Mouse (Mus musculus) ovary, postnatal 10 days (tissue): Measurements from ENCODE around the gene Paxx.

Experiments used
- DNase-seq: peaks from one replicate; pipeline ENCODE4 v3.0.0; 2022; ENCODE audit warnings: low spot score

Gene Paxx

GRCm38 (mm10) chr2:25460551-25461309 lies at the start of gene Paxx:
Paxx (minus strand) TSS chr2:25461094.
- DNase-seq = peak; percentile 69

- DNase-seq = no peak
Observed at GRCm38 (mm10) chr2:25509912-25510311, 49.0 kb upstream of the Paxx start.

- DNase-seq = no peak
Observed at GRCm38 (mm10) chr2:25506964-25507363, 46.1 kb upstream of the Paxx start.

- no peak for DNase-seq
Observed at GRCm38 (mm10) chr2:25505860-25506259, 45.0 kb upstream of the Paxx start.

- no peak for DNase-seq
Observed at GRCm38 (mm10) chr2:25505000-25505399, 44.1 kb upstream of the Paxx start.

- no peak for DNase-seq
Observed at GRCm38 (mm10) chr2:25504538-25504937, 43.6 kb upstream of the Paxx start.

GRCm38 (mm10) chr2:25502726-25503125 lies 41.8 kb upstream of the Paxx start:
- no peak for DNase-seq

- no peak for DNase-seq
Observed at GRCm38 (mm10) chr2:25501593-25502486, 40.9 kb upstream of the Paxx start, which contains the start of gene C8g. C8g (minus strand) TSS chr2:25501719.

GRCm38 (mm10) chr2:25500576-25501405 lies 39.9 kb upstream of the Paxx start, which contains the start of gene Fbxw5:
Fbxw5 (plus strand) TSS chr2:25500750.
- peak; percentile 46 for DNase-seq

- no peak for DNase-seq
Observed at GRCm38 (mm10) chr2:25500071-25500575, 39.2 kb upstream of the Paxx start.

- DNase-seq = no peak
Observed at GRCm38 (mm10) chr2:25498622-25499478, 38.0 kb upstream of the Paxx start.

GRCm38 (mm10) chr2:25497846-25498575 lies 37.1 kb upstream of the Paxx start:
- DNase-seq = no peak

- no peak for DNase-seq
Observed at GRCm38 (mm10) chr2:25496462-25496861, 35.6 kb upstream of the Paxx start.

GRCm38 (mm10) chr2:25493476-25493961 lies 32.6 kb upstream of the Paxx start, which contains the start of gene Lcn12:
Lcn12 (minus strand) TSS chr2:25493911.
- no peak for DNase-seq

- no peak for DNase-seq
Observed at GRCm38 (mm10) chr2:25492988-25493387, 32.1 kb upstream of the Paxx start.

GRCm38 (mm10) chr2:25488671-25489068 lies 27.8 kb upstream of the Paxx start:
- no peak for DNase-seq

GRCm38 (mm10) chr2:25487965-25488670 lies 27.2 kb upstream of the Paxx start:
- DNase-seq = no peak

GRCm38 (mm10) chr2:25484901-25485647 lies 24.2 kb upstream of the Paxx start:
- no peak for DNase-seq
